Mouse (Mus musculus) stomach, postnatal 0 days (tissue): ENCODE measurements around the gene B4galt1. TPM values are rescaled to one million over a fixed set of nuclear protein-coding genes. Genes with fewer than 3 reads are reported as not detected.

Source experiments
- ATAC-seq: fragments of 200-750 bp; cut with Nextera tagmentation; 2 replicates; pipeline ENCODE4 v1.8.0; 2017; ENCODE audit not compliant: low FRiP score, low TSS enrichment
- DNase-seq: peaks from one replicate; pipeline ENCODE4 v3.0.0-alpha.2; 2016; ENCODE audit warnings: low spot score
- H3K27ac ChIP-seq: fragments of 300-500 bp; sonication (generic); replicated peaks from 2 replicates; pipeline ENCODE4 v1.5.1; 2014; ENCODE audit warnings: mild to moderate bottlenecking, control low read depth
- H3K27me3 ChIP-seq: fragments of 300-500 bp; sonication (generic); 2 replicates; pipeline ENCODE4 v1.6.1; 2014; ENCODE audit warnings: low read length; ENCODE audit not compliant: control insufficient read depth, insufficient read depth
- H3K36me3 ChIP-seq: fragments of 300-500 bp; sonication (generic); 2 replicates; pipeline ENCODE4 v1.6.1; 2014; ENCODE audit warnings: low read length, mixed read lengths; ENCODE audit not compliant: control insufficient read depth, insufficient read depth
- H3K4me1 ChIP-seq: fragments of 300-500 bp; sonication (generic); replicated peaks from 2 replicates; pipeline ENCODE4 v1.6.1; 2014; ENCODE audit warnings: antibody characterized with exemption; ENCODE audit not compliant: control insufficient read depth, insufficient read depth
- H3K4me2 ChIP-seq: fragments of 300-500 bp; sonication (generic); replicated peaks from 2 replicates; pipeline ENCODE4 v1.6.1; 2014; ENCODE audit warnings: low read depth, mild to moderate bottlenecking, control low read depth, moderate library complexity
- H3K4me3 ChIP-seq: fragments of 300-500 bp; sonication (generic); 2 replicates; pipeline ENCODE4 v1.5.1; 2014; ENCODE audit warnings: low read depth, low read length, control low read depth
- H3K9ac ChIP-seq: fragments of 300-500 bp; sonication (generic); 2 replicates; pipeline ENCODE4 v1.6.1; 2014; ENCODE audit warnings: mild to moderate bottlenecking, low read length, control low read depth, mixed read lengths
- H3K9me3 ChIP-seq: fragments of 300-500 bp; sonication (generic); 2 replicates; pipeline ENCODE4 v1.6.1; 2016; ENCODE audit warnings: low read length; ENCODE audit not compliant: control insufficient read depth
- CTCF ChIP-seq: IDR thresholded peaks from 2 replicates; pipeline ENCODE4 v1.5.1; 2016; ENCODE audit warnings: antibody characterized with exemption, low read depth, mild to moderate bottlenecking, moderate library complexity
- EP300 ChIP-seq: optimal IDR thresholded peaks from 2 replicates; pipeline ENCODE3; 2016; ENCODE audit warnings: antibody characterized with exemption
- WGBS: fragments of 180-500 bp; shearing (Covaris S2); extraction: QIAGEN DNeasy Blood & Tissue Kit; methylation state at CpG from one replicate; pipeline ENCODE4 v1.1.7; 2014; 5-methylcytosine and 5-hydroxymethylcytosine counted together
- polyA plus RNA-seq: library from polyadenylated mRNA; unstranded; fragments of >200 nt; fragmentation: Nextera tagmentation; extraction: Ambion mirVana; gene quantifications from 2 replicates; pipeline ENCODE4 v1.2.1, GENCODE M21; 2015

B4galt1 gene
- polyA plus RNA-seq = 34.3 and 35.0 TPM in 2 replicates

- no peaks in the 10 kb centered on the region for H3K36me3 ChIP-seq
- TF ChIP-seq CTCF = peak; percentile 15
- no peak for TF ChIP-seq EP300
- ATAC-seq (peak; percentile 94), DNase-seq (peak; percentile 100)
- WGBS = under 1% methylated on average over 70 of the region's 83 CpGs
- peak within 1 kb of the TSS; percentile 77 for H3K4me3 ChIP-seq
- H3K27me3 ChIP-seq = no peaks in the 10 kb centered on the region
- H3K4me1 ChIP-seq = 0 out of 2 replicates have a peak, but pooled peaks cover 2% of the 10 kb centered on the region
- no peaks in the 10 kb centered on the region for H3K9me3 ChIP-seq
- H3K4me2 ChIP-seq = peak within 1 kb of the TSS; percentile 69
- peak within 1 kb of the TSS; percentile 98 for H3K27ac ChIP-seq
- peak within 1 kb of the TSS; percentile 94 for H3K9ac ChIP-seq
Observed at GRCm38 (mm10) chr4:40853565-40854386, at the start of gene B4galt1. Gene B4galt1 (minus strand): TSS chr4:40854005.

- Histone ChIP-seq H3K27me3 (no peaks in the 10 kb centered on the region), H3K4me1 (no peaks in the 10 kb centered on the region), H3K4me3 (no peak overlapping the region), H3K4me2 (no peak overlapping the region), H3K27ac (no peak overlapping the region), H3K9ac (no peak overlapping the region), H3K9me3 (no peaks in the 10 kb centered on the region), H3K36me3 (no peaks in the 10 kb centered on the region)
- 90% methylated on average over 4 of the region's 4 CpGs for WGBS
- TF ChIP-seq CTCF (no peak), EP300 (no peak)
- no peak for DNase-seq
- no peak for ATAC-seq
Observed at GRCm38 (mm10) chr4:40900612-40901011, 46.8 kb upstream of the B4galt1 start.

GRCm38 (mm10) chr4:40900071-40900470, 46.3 kb upstream of the B4galt1 start:
- ATAC-seq = no peak
- Histone ChIP-seq H3K27me3 (no peaks in the 10 kb centered on the region), H3K9me3 (no peaks in the 10 kb centered on the region), H3K36me3 (no peaks in the 10 kb centered on the region), H3K4me3 (no peak overlapping the region), H3K4me2 (no peak overlapping the region), H3K4me1 (no peaks in the 10 kb centered on the region), H3K27ac (no peak overlapping the region), H3K9ac (no peak overlapping the region)
- TF ChIP-seq CTCF (no peak), EP300 (no peak)
- WGBS = 88% methylated on average over 3 of the region's 3 CpGs
- DNase-seq = no peak

GRCm38 (mm10) chr4:40899264-40899663, 45.5 kb upstream of the B4galt1 start:
- ATAC-seq (no peak), DNase-seq (no peak)
- H3K9ac ChIP-seq = no peak overlapping the region

GRCm38 (mm10) chr4:40898476-40899044, 44.8 kb upstream of the B4galt1 start:
- H3K4me3 ChIP-seq = no peak overlapping the region
- no peaks in the 10 kb centered on the region for H3K27me3 ChIP-seq
- H3K36me3 ChIP-seq = no peaks in the 10 kb centered on the region
- TF ChIP-seq CTCF = no peak
- no peak for TF ChIP-seq EP300
- H3K9ac ChIP-seq = no peak overlapping the region
- no peak overlapping the region for H3K4me2 ChIP-seq
- H3K4me1 ChIP-seq = no peaks in the 10 kb centered on the region
- WGBS = 73% methylated on average over 6 of the region's 6 CpGs
- no peak for DNase-seq
- H3K27ac ChIP-seq = no peak overlapping the region
- no peak; the same call in 1 of the 2 replicates for ATAC-seq
- no peaks in the 10 kb centered on the region for H3K9me3 ChIP-seq

More at GRCm38 (mm10) chr4:40899264-40899663, 45.5 kb upstream of the B4galt1 start:
- Histone ChIP-seq H3K27ac (peak overlapping the region; percentile 45), H3K27me3 (no peaks in the 10 kb centered on the region), H3K36me3 (no peaks in the 10 kb centered on the region), H3K4me3 (no peak overlapping the region), H3K4me2 (no peak overlapping the region), H3K9me3 (no peaks in the 10 kb centered on the region), H3K4me1 (no peaks in the 10 kb centered on the region)
- 34% methylated on average over 2 of the region's 2 CpGs for WGBS
- TF ChIP-seq EP300 = no peak
- TF ChIP-seq CTCF = no peak

GRCm38 (mm10) chr4:40895646-40896045, 41.8 kb upstream of the B4galt1 start:
- TF ChIP-seq CTCF (peak; percentile 33; the same call in 1 of the 2 replicates), EP300 (no peak)
- no peak overlapping the region for H3K4me2 ChIP-seq
- ATAC-seq (no peak), DNase-seq (no peak)
- no peaks in the 10 kb centered on the region for H3K27me3 ChIP-seq
- H3K9ac ChIP-seq = no peak overlapping the region
- H3K4me3 ChIP-seq = no peak overlapping the region
- no peaks in the 10 kb centered on the region for H3K9me3 ChIP-seq
- no peaks in the 10 kb centered on the region for H3K4me1 ChIP-seq
- H3K27ac ChIP-seq = no peak overlapping the region
- 89% methylated on average over 2 of the region's 2 CpGs for WGBS
- H3K36me3 ChIP-seq = no peaks in the 10 kb centered on the region
